Mouse (Mus musculus) ES-Bruce4 (cell line): ENCODE data around the gene Gm38392. TPM values are rescaled to one million over a fixed set of nuclear protein-coding genes. Genes with fewer than 3 reads are reported as not detected.

Experiments used
- H3K27ac ChIP-seq: 2 replicates; pipeline ENCODE4 v1.5.1; 2012; ENCODE audit warnings: low read length, inconsistent platforms; ENCODE audit not compliant: insufficient read depth
- H3K27me3 ChIP-seq: 2 replicates; pipeline ENCODE4 v1.6.1; 2012; ENCODE audit warnings: mild to moderate bottlenecking, low read length, inconsistent platforms; ENCODE audit not compliant: control insufficient read depth, poor library complexity, insufficient read depth, severe bottlenecking
- H3K36me3 ChIP-seq: 2 replicates; pipeline ENCODE4 v1.6.1; 2012; ENCODE audit warnings: inconsistent platforms, mild to moderate bottlenecking, low read length, moderate library complexity; ENCODE audit not compliant: control insufficient read depth, poor library complexity, insufficient read depth, severe bottlenecking
- H3K4me1 ChIP-seq: one replicate; pipeline ENCODE4 v1.8.1; 2011; ENCODE audit warnings: low read length; ENCODE audit not compliant: control insufficient read depth, insufficient read depth
- H3K4me3 ChIP-seq: 2 replicates; pipeline ENCODE4 v1.5.1; 2011; ENCODE audit warnings: low read depth, mild to moderate bottlenecking, low read length
- H3K9ac ChIP-seq: 2 replicates; pipeline ENCODE4 v1.6.1; 2012; ENCODE audit warnings: low read depth, mild to moderate bottlenecking, inconsistent platforms; ENCODE audit not compliant: poor library complexity, severe bottlenecking
- H3K9me3 ChIP-seq: replicated peaks from 2 replicates; pipeline ENCODE4 v1.6.1; 2012; ENCODE audit warnings: mild to moderate bottlenecking, low read length, inconsistent platforms; ENCODE audit not compliant: control insufficient read depth, poor library complexity, insufficient read depth, severe bottlenecking
- CTCF ChIP-seq: IDR thresholded peaks from one replicate; pipeline ENCODE4 v1.8.1; 2011; ENCODE audit warnings: low read depth, low read length
- EP300 ChIP-seq: IDR thresholded peaks from 2 replicates; pipeline ENCODE4 v1.6.1; 2011; ENCODE audit warnings: low read depth, low read length; ENCODE audit not compliant: insufficient read depth
- POLR2A ChIP-seq: IDR thresholded peaks from one replicate; pipeline ENCODE4 v1.8.1; 2011; ENCODE audit warnings: low read length; ENCODE audit not compliant: insufficient read depth
- polyA plus RNA-seq: library from polyadenylated mRNA; stranded (reverse); fragments of >200 nt; gene quantifications from 2 replicates; pipeline ENCODE4 v1.2.4, GENCODE M21; 2011; ENCODE audit warnings: low read depth; ENCODE audit not compliant: missing spikeins, insufficient read depth, insufficient read length

The Gm38392 gene
- polyA plus RNA-seq, 1 experiment = 0.72 TPM

DNA sequence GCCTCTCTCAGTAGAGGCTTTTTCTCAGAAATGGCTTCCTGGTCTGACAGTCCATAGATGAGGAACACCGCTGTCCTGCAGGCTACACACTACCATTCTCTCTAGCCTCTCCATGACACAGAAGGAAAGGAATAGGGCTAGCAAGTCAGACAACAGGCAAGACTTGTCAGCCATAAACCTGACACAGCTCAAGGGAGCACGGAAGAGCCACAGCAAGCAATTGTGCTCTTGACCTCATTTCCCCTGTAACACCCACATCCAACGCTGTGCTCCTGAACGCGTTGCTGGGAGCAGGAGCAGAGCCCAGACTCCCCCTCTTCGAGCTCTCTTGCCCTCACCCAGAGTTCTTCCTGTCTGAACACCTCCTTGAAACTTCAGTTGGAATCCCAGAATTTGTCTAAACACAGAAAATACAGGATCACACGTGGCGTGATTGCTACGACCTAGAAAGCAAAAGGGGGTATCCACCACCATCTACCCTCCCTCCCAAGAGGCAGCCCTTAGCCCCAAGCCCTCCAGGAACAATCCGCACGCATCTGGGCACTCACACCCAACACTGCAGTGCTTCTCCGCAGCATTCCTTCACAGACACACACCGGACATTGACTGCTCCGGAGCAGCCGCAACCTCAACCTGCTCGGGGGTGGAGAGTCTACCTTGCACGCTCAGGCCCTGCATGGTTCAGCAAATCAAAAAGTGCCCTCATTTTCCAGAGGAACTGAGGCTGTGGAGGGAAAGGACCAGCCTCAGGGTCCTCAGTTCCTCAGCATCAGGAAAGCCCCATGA lies 56.6 kb downstream of the Gm38392 start:
- Histone ChIP-seq H3K27ac (no peak overlapping the region), H3K9ac (no peak overlapping the region), H3K4me3 (no peak overlapping the region), H3K36me3 (no peaks in the 10 kb centered on the region), H3K9me3 (no peaks in the 10 kb centered on the region), H3K27me3 (no peaks in the 10 kb centered on the region), H3K4me1 (peaks cover 8% of the 10 kb centered on the region)
- TF ChIP-seq POLR2A = no peak
- TF ChIP-seq EP300 = no peak
- TF ChIP-seq CTCF = no peak

DNA sequence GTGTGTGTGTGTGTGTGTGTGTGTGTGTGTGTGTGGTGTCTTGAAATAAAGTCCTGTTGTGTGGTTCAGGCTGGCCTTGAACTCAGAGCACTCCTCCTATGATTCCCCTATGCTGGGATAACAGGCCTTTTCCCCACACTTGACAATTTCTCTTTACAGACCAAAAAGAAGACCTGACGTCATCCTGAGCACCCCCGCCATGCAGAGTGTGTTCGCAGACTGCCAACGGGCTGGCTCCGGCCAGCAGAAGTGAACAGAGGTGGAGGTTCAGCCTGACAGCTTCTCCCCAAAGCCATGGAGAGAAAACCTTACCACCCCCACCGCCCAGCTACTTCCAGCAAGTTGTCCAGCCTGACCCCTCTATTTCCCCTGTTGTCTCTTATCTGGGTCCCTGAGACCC lies 57.5 kb downstream of the Gm38392 start:
- no peaks in the 10 kb centered on the region for H3K9me3 ChIP-seq
- H3K9ac ChIP-seq = no peak overlapping the region
- H3K4me1 ChIP-seq = peaks cover 8% of the 10 kb centered on the region
- H3K36me3 ChIP-seq = no peaks in the 10 kb centered on the region
- H3K27ac ChIP-seq = no peak overlapping the region
- H3K4me3 ChIP-seq = no peak overlapping the region
- no peaks in the 10 kb centered on the region for H3K27me3 ChIP-seq
- TF ChIP-seq CTCF = no peak
- no peak for TF ChIP-seq EP300
- no peak for TF ChIP-seq POLR2A

DNA sequence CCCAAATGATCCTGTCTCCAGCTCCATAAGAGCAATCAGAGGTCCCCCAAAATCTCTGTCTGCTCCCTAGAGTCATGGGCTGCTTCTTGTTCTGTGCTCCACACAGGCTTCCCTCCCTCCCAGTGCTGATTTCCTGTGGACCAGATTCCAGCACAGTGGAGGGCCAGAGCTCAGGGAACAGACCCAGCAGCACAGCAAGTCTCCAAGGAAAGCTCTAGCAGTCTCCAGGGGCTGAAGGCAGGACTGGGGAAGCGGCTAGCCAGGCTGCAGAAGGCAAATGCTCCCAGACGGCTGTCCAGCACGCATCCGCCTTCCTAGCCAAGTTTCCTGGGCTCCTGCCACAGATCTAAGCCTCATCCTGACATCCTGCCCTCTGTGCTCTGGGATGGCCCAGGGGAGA lies 58.1 kb downstream of the Gm38392 start:
- Histone ChIP-seq H3K4me1 (peaks cover 8% of the 10 kb centered on the region), H3K4me3 (no peak overlapping the region), H3K9ac (no peak overlapping the region), H3K36me3 (no peaks in the 10 kb centered on the region), H3K27me3 (no peaks in the 10 kb centered on the region), H3K9me3 (no peaks in the 10 kb centered on the region), H3K27ac (no peak overlapping the region)
- TF ChIP-seq EP300 (no peak), POLR2A (no peak), CTCF (no peak)

DNA sequence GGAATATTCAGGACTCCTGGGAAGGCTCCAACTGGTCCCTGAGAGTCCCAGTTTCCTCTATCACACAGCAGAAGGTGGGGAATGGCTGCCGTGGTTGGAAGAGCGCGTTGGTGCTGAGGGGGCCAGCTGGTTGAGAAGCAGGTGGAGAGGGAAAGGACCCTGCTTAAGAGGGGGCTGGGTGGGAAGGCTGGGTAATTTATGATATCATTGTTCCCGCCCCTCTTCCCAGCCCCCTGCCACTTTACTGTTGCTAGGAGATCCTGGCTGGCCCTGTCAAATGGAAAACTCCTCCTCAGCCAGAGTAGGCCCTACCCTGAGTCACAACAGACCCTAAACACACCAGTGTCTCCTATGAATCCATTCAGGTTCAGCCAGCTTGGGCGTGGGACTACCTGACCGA lies 59.0 kb downstream of the Gm38392 start:
- H3K4me1 ChIP-seq = peaks cover 8% of the 10 kb centered on the region
- H3K9me3 ChIP-seq = no peaks in the 10 kb centered on the region
- H3K9ac ChIP-seq = no peak overlapping the region
- no peaks in the 10 kb centered on the region for H3K27me3 ChIP-seq
- H3K27ac ChIP-seq = no peak overlapping the region
- H3K4me3 ChIP-seq = no peak overlapping the region
- H3K36me3 ChIP-seq = no peaks in the 10 kb centered on the region
- no peak for TF ChIP-seq CTCF
- TF ChIP-seq POLR2A = no peak
- TF ChIP-seq EP300 = no peak

DNA sequence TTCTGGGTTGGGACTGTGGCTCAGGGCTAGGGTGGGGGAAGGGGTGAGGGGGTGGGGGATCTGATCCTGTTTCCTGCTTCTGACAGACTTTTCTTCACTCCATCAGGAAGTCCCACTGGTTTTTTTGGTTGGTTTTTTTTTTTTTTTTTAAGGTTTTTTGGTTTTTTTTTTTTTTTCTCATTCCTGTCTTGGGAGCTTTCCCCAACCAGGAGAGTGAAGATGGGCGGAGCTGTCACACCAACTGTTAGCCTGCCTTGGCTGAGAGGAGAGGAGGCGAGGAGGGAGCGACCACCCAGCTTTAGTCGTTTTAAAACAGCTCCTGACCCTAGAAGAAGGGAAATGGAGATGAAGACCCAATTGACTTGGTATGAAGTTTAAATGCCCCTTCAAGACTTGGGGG lies 59.8 kb downstream of the Gm38392 start:
- no peak for TF ChIP-seq EP300
- TF ChIP-seq CTCF = no peak
- TF ChIP-seq POLR2A = no peak
- Histone ChIP-seq H3K9me3 (no peaks in the 10 kb centered on the region), H3K27ac (no peak overlapping the region), H3K4me1 (peaks cover 8% of the 10 kb centered on the region), H3K9ac (no peak overlapping the region), H3K4me3 (no peak overlapping the region), H3K27me3 (no peaks in the 10 kb centered on the region), H3K36me3 (no peaks in the 10 kb centered on the region)

DNA sequence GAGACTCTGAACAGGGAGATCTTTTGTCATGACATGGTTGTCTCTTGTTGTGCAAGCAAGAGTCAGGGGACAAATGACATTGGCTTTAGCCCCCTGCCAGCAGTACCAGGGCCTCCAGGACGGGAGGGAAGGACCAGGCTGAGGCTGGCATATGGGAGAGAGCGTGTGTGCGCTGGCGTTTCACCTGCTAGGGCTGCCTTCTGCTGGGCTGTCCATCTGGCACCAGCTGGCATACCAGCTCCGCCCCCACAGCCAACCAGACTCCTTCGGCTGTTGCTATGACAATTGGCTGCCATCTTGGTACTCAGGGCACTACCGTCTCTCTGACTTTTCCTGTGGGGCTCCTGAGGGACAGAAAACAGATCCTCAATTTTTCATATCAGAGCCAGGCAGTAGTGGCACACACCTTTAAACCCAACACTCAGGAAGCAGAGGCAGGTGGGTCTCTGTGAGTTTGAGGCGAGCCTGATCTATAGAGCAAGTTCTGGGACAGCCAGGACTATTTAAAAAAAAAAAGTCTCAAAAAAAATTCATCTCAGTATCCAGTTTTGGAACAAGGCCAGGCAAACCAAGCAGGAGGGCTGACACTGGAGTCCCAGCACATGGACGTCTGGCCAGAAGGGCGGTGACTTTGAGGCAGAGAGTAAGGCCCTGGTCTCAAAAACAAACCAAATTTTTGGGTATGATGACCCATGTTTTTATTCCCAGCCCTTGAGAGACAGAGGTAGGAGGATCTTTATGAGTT lies 60.7 kb downstream of the Gm38392 start:
- TF ChIP-seq CTCF = no peak
- TF ChIP-seq EP300 = no peak
- no peak for TF ChIP-seq POLR2A
- Histone ChIP-seq H3K9ac (no peak overlapping the region), H3K27me3 (no peaks in the 10 kb centered on the region), H3K27ac (no peak overlapping the region), H3K4me1 (peaks cover 6% of the 10 kb centered on the region), H3K9me3 (no peaks in the 10 kb centered on the region), H3K36me3 (no peaks in the 10 kb centered on the region), H3K4me3 (no peak overlapping the region)
